Mouse (Mus musculus) megakaryocyte, embryonic 14.5 days (primary cell): ENCODE results near the gene Ppp1r8.

Source experiments
- FLI1 ChIP-seq: IDR thresholded peaks from 2 replicates; pipeline ENCODE4 v1.6.1; 2012; ENCODE audit warnings: low read length, inconsistent platforms, mixed read lengths
- GATA1 ChIP-seq: IDR thresholded peaks from 3 replicates; pipeline ENCODE4 v1.6.1; 2012; ENCODE audit warnings: mixed read lengths, low read length, inconsistent platforms, borderline replicate concordance

GRCm38 (mm10) chr4:132794028-132794427, 48.9 kb downstream of the Ppp1r8 start:
- TF ChIP-seq GATA1 (no peak), FLI1 (no peak)
